9 mouse cellular contexts compared by ENCODE assay signal in genomic region chr19:40722137-40723038, GRCm38 (mm10). TPM values are rescaled to one million over a fixed set of nuclear protein-coding genes. Genes with fewer than 3 reads are reported as not detected.
DNase-seq lines count a peak whose midpoint lies in the region; ATAC-seq and TF ChIP-seq lines count a peak whose summit lies in the region.
"Had no signal": no experiment of that assay in that cellular context is flagged by ENCODE, and none has a peak within 500 bp of the region (broad histone marks: within the 10 kb centered on the region; RNA-seq: fewer than 3 reads in every experiment).

No protein-coding gene starts in this region.

- no peak overlapping the region for H3K27ac ChIP-seq in kidney, postnatal 0 days
- H3K27ac ChIP-seq in lung, embryonic 14.5 days (ENCODE audit: low read depth) = no peak overlapping the region
- H3K27ac ChIP-seq: heart, embryonic 15.5 days; stomach, embryonic 15.5 days had no signal

- peak; percentile 44 to 58 for DNase-seq in CD8-positive naive resting alpha-beta T cell, adult 2 months (ENCODE audit: low read depth in 2 of 2, low spot score in 2 of 2)
- peak; percentile 40 for DNase-seq in R1 (ENCODE audit: low read depth, low spot score)
- peak; percentile 42 to 72 for DNase-seq in cerebellum, postnatal 25 days
- DNase-seq in heart, adult 8-10 months (ENCODE audit: low spot score) = peak; percentile 63
- DNase-seq in kidney, postnatal 0 days (ENCODE audit: low spot score) = peak; percentile 90
- peak; percentile 87 for DNase-seq in lung, embryonic 14.5 days

- TF ChIP-seq CTCF in kidney, postnatal 0 days (IDR thresholded peaks at IDR 0.05; ENCODE audit: low read depth) = peak; percentile 88
- TF ChIP-seq CTCF in lung, embryonic 14.5 days (IDR thresholded peaks at IDR 0.05; ENCODE audit: low read depth) = peak; percentile 86

- no peaks in the 10 kb centered on the region for H3K36me3 ChIP-seq in kidney, postnatal 0 days (ENCODE audit: insufficient read depth, low read length)
- no peaks in the 10 kb centered on the region for H3K36me3 ChIP-seq in lung, embryonic 14.5 days (ENCODE audit: insufficient read depth)
- H3K36me3 ChIP-seq: heart, embryonic 15.5 days; stomach, embryonic 15.5 days had no signal

- no peak overlapping the region for H3K4me2 ChIP-seq in kidney, postnatal 0 days (ENCODE audit: low read length)
- no peak overlapping the region for H3K4me2 ChIP-seq in lung, embryonic 14.5 days
- H3K4me2 ChIP-seq: heart, embryonic 15.5 days; stomach, embryonic 15.5 days had no signal

- no peak for ATAC-seq in kidney, postnatal 0 days (replicated peaks; ENCODE audit: low FRiP score, low read depth)
- ATAC-seq in lung, embryonic 14.5 days (ENCODE audit: insufficient read depth) = peak; percentile 59; the same call in 1 of the 2 replicates
- ATAC-seq in neutrophil, adult 5-6 weeks (ENCODE audit: extremely low read depth, insufficient number of reproducible peaks, low FRiP score, poor library complexity, severe bottlenecking) = peak; percentile 77

- WGBS in kidney, postnatal 0 days = 55% methylated on average over 11 of the region's 11 CpGs
- 49% methylated on average over 11 of the region's 11 CpGs for WGBS in lung, embryonic 14.5 days

- no peak overlapping the region for H3K4me3 ChIP-seq in kidney, postnatal 0 days (replicated peaks; ENCODE audit: low read depth, low read length)
- H3K4me3 ChIP-seq in lung, embryonic 14.5 days (ENCODE audit: low read depth, low read length) = no peak overlapping the region
- H3K4me3 ChIP-seq: heart, embryonic 15.5 days; stomach, embryonic 15.5 days had no signal

- no peaks in the 10 kb centered on the region for H3K9me3 ChIP-seq in kidney, postnatal 0 days (replicated peaks; ENCODE audit: low read length)
- H3K9me3 ChIP-seq in lung, embryonic 14.5 days (ENCODE audit: low read depth, low read length) = no peaks in the 10 kb centered on the region
- H3K9me3 ChIP-seq: heart, embryonic 15.5 days; stomach, embryonic 15.5 days had no signal

- H3K4me1 ChIP-seq in kidney, postnatal 0 days (replicated peaks; ENCODE audit: insufficient read depth, low read length) = no peaks in the 10 kb centered on the region
- no peaks in the 10 kb centered on the region for H3K4me1 ChIP-seq in lung, embryonic 14.5 days (ENCODE audit: insufficient read depth)
- H3K4me1 ChIP-seq: stomach, embryonic 15.5 days had no signal

- no peaks in the 10 kb centered on the region for H3K27me3 ChIP-seq in kidney, postnatal 0 days (ENCODE audit: insufficient read depth, low read length)
- no peaks in the 10 kb centered on the region for H3K27me3 ChIP-seq in lung, embryonic 14.5 days (ENCODE audit: insufficient read depth, low read length)
- H3K27me3 ChIP-seq: heart, embryonic 15.5 days; stomach, embryonic 15.5 days had no signal

- H3K9ac ChIP-seq in kidney, postnatal 0 days (ENCODE audit: low read depth, low read length) = no peak overlapping the region
- H3K9ac ChIP-seq in lung, embryonic 14.5 days = no peak overlapping the region
- H3K9ac ChIP-seq: heart, embryonic 15.5 days; stomach, embryonic 15.5 days had no signal

RNA-seq across cellular contexts. Expression of gene Cc2d2b, which starts 26.2 kb away (rescaled TPM):
- total RNA-seq in heart, adult 8-10 months (2022) = not detected
- 0.11 TPM in 1 of 2 replicates, not detected in the other for polyA plus RNA-seq in kidney, postnatal 0 days (2015; fragmentation: Nextera tagmentation; extraction: Ambion mirVana)
- not detected in 2 replicates for polyA plus RNA-seq in lung, embryonic 14.5 days (2014; fragmentation: Nextera tagmentation; extraction: Ambion mirVana)
- total RNA-seq in neutrophil, adult 5-6 weeks (2017) = 1.2 and 2.7 TPM in 2 replicates
- polyA plus RNA-seq: heart, embryonic 15.5 days had no signal

Comparison
In these comparisons a context has a peak if more than half of its experiments do, and no peak if none do; other contexts are left out.
1. DNase-seq: peak in every context shown above with its lines; median percentile 90 in kidney, postnatal 0 days; 87 in lung, embryonic 14.5 days; 63 in heart, adult 8-10 months; 57 in cerebellum, postnatal 25 days; 51 in CD8-positive naive resting alpha-beta T cell, adult 2 months; 40 in R1.